26 mouse cellular contexts compared by ENCODE assay signal in genomic region chr1:39975005-39975404, GRCm38 (mm10).
"Had no signal": no experiment of that assay in that cellular context is flagged by ENCODE, and none has a peak within 500 bp of the region (broad histone marks: within the 10 kb centered on the region; RNA-seq: fewer than 3 reads in every experiment).

No protein-coding gene starts in this region.

- H3K27ac ChIP-seq: gastrocnemius, adult 2 months; hindbrain, embryonic 10.5 days; hindbrain, embryonic 12.5 days; intestine, embryonic 15.5 days; kidney, embryonic 15.5 days; kidney, postnatal 0 days; limb, embryonic 13.5 days; limb, embryonic 15.5 days; liver, embryonic 12.5 days; liver, embryonic 14.5 days had no signal

- H3K9me3 ChIP-seq: hindbrain, embryonic 10.5 days; hindbrain, embryonic 12.5 days; intestine, embryonic 15.5 days; kidney, embryonic 15.5 days; limb, embryonic 13.5 days; limb, embryonic 15.5 days; liver, embryonic 12.5 days had no signal

- H3K4me2 ChIP-seq: heart, embryonic 11.5 days; hindbrain, embryonic 12.5 days; hindbrain, embryonic 14.5 days; intestine, embryonic 15.5 days; kidney, embryonic 15.5 days; limb, embryonic 13.5 days; limb, embryonic 15.5 days; liver, embryonic 12.5 days had no signal

- H3K4me3 ChIP-seq: gastrocnemius, adult 2 months; hindbrain, embryonic 10.5 days; hindbrain, embryonic 12.5 days; intestine, embryonic 15.5 days; kidney, embryonic 15.5 days; limb, embryonic 13.5 days; limb, embryonic 15.5 days; liver, embryonic 12.5 days had no signal

- H3K27me3 ChIP-seq: hindbrain, embryonic 12.5 days; intestine, embryonic 15.5 days; kidney, embryonic 15.5 days; limb, embryonic 13.5 days; limb, embryonic 15.5 days; liver, embryonic 12.5 days had no signal

- H3K4me1 ChIP-seq: intestine, embryonic 15.5 days had no signal

- ATAC-seq: hindbrain, embryonic 16.5 days; inflammation-experienced regulatory T-cells, adult 6 months; intestine, embryonic 15.5 days; liver, embryonic 12.5 days had no signal

- H3K9ac ChIP-seq: hindbrain, embryonic 12.5 days; hindbrain, embryonic 14.5 days; intestine, embryonic 15.5 days; kidney, embryonic 15.5 days; limb, embryonic 13.5 days; limb, embryonic 15.5 days; liver, embryonic 12.5 days; liver, embryonic 14.5 days had no signal

- DNase-seq: gastrocnemius, adult 2 months; gastrocnemius, postnatal 10 days; gastrocnemius, postnatal 25 days; heart, postnatal 10 days; heart, postnatal 4 days; kidney, adult 11 months; kidney, adult 2 months; kidney, adult 9 months; kidney, postnatal 14 days; kidney, postnatal 36 days; layer of hippocampus, adult 9-11 months; layer of hippocampus, postnatal 36 days; left cerebral cortex, postnatal 4 days had no signal
